Mouse (Mus musculus): ENCODE measurements around the gene Dis3.

DNA sequence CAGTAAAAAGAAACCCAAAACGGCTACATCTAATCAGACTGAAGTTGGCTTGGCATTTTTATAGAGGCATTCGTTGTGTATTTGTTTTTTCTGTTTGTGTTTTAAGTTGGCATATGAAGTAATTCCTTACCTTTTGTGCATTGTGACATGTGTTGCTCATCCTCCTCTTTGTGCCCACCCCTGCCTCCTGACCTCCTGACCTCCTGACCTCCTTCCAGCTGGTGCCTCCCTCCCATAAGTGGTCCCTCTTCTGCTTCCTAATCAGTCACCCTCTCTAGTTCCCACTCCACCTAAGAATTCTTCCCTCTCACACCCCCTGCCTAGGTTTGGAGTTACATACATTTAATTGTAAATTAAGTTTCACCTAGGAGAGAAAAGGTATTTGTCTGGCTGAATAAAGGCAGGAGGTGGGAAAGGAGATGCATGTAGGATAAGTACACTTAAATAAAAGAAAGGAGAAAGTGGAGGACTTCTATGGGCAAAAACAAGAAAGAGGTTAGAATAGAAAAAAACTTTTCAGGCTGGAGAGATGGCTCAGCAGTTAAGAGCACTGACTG is 8.1 kb upstream of the Dis3 start:
- no peak for TF ChIP-seq CTCF (IDR thresholded peaks at IDR 0.05; ENCODE audit: low read depth)
- TF ChIP-seq EP300 (optimal IDR thresholded peaks at IDR 0.05) = no peak
